ENCODE assay signal across 8 mouse cellular contexts in genomic region chr11:76893570-76893969, GRCm38 (mm10). TPM values are rescaled to one million over a fixed set of nuclear protein-coding genes. Genes with fewer than 3 reads are reported as not detected.
DNase-seq lines count a peak whose midpoint lies in the region; ATAC-seq and TF ChIP-seq lines count a peak whose summit lies in the region.

No protein-coding gene starts in this region.

- peak; percentile 43; the same call in 1 of the 2 replicates for TF ChIP-seq CTCF in lung, embryonic 14.5 days (IDR thresholded peaks at IDR 0.05; ENCODE audit: low read depth)
- no peak for TF ChIP-seq CTCF in thymus, adult 2 months (IDR thresholded peaks at IDR 0.05; ENCODE audit: borderline replicate concordance, control insufficient read depth, extremely low read depth, insufficient read depth, low read length, poor library complexity)

- H3K36me3 ChIP-seq in lung, embryonic 14.5 days (ENCODE audit: insufficient read depth), result no peaks in the 10 kb centered on the region
- H3K36me3 ChIP-seq in thymus, adult 2 months (ENCODE audit: control insufficient read depth, insufficient read depth, low read length), result no peaks in the 10 kb centered on the region

- H3K4me2 ChIP-seq in lung, embryonic 14.5 days, result peak overlapping the region; percentile 31

- no peak overlapping the region for H3K4me3 ChIP-seq in lung, embryonic 14.5 days (ENCODE audit: low read depth, low read length)
- H3K4me3 ChIP-seq in thymus, adult 2 months (ENCODE audit: control insufficient read depth, insufficient read depth, low read length), result no peak overlapping the region

- peak; percentile 57 for DNase-seq in adrenal gland, postnatal 14 days
- DNase-seq in fat pad, adult 2 months (ENCODE audit: extremely low read depth, low read depth, low spot score), result peak; percentile 70
- peak; percentile 58 for DNase-seq in kidney, adult 18-20 months
- peak; percentile 80 for DNase-seq in lung, embryonic 14.5 days
- DNase-seq in cerebellum, adult 9-10 months, result no peak
- no peak for DNase-seq in thymus, adult 2 months
- DNase-seq in gastrocnemius, postnatal 10 days, result no peak

- no peak overlapping the region for H3K9ac ChIP-seq in lung, embryonic 14.5 days

- H3K9me3 ChIP-seq in lung, embryonic 14.5 days (ENCODE audit: low read depth, low read length), result no peaks in the 10 kb centered on the region

- H3K27ac ChIP-seq in lung, embryonic 14.5 days (ENCODE audit: low read depth), result peak overlapping the region; percentile 44
- no peak overlapping the region for H3K27ac ChIP-seq in thymus, adult 2 months (ENCODE audit: control insufficient read depth, insufficient read depth, low read length)

- WGBS in lung, embryonic 14.5 days, result 8% methylated on average over 4 of the region's 4 CpGs
- WGBS in thymus, adult 2 months, result 25% methylated on average over 4 of the region's 4 CpGs

- H3K27me3 ChIP-seq in lung, embryonic 14.5 days (ENCODE audit: insufficient read depth, low read length), result no peaks in the 10 kb centered on the region
- H3K27me3 ChIP-seq in thymus, adult 2 months (ENCODE audit: control insufficient read depth, insufficient read depth, low read length), result no peaks in the 10 kb centered on the region

- peaks cover 25% of the 10 kb centered on the region for H3K4me1 ChIP-seq in lung, embryonic 14.5 days (ENCODE audit: insufficient read depth)
- peaks cover 7% of the 10 kb centered on the region for H3K4me1 ChIP-seq in thymus, adult 2 months (replicated peaks; ENCODE audit: control insufficient read depth, insufficient read depth, low read length)

- peak; percentile 43; the same call in 1 of the 2 replicates for ATAC-seq in lung, embryonic 14.5 days (ENCODE audit: insufficient read depth)
- ATAC-seq in erythroid progenitor cell, adult 5-6 weeks (replicated peaks; ENCODE audit: low FRiP score, poor library complexity, severe bottlenecking), result no peak

- TF ChIP-seq POLR2A in thymus, adult 2 months (IDR thresholded peaks at IDR 0.05; ENCODE audit: control insufficient read depth, extremely low read depth, insufficient read depth, low read length, poor library complexity), result no peak

RNA-seq across cellular contexts. Expression of gene Tmigd1, which starts 8.4 kb away (rescaled TPM):
- 0.78 and 1.3 TPM in 2 replicates for total RNA-seq in adrenal gland, postnatal 14 days (2021)
- 0.13 TPM in 1 of 2 replicates, not detected in the other for polyA plus RNA-seq in lung, embryonic 14.5 days (2014; fragmentation: Nextera tagmentation; extraction: Ambion mirVana)
- polyA plus RNA-seq in thymus, adult 2 months (2012; rRNA removed), result 0.11 and 0.46 TPM in 2 replicates
- not detected in 2 replicates for total RNA-seq in erythroid progenitor cell, adult 5-6 weeks (2015; ENCODE audit: low replicate concordance)
- total RNA-seq in erythroid progenitor cell, adult 5-6 weeks (2017; ENCODE audit: low replicate concordance), result not detected in 2 replicates
- total RNA-seq in gastrocnemius, postnatal 10 days (2021), result under 1 TPM; 0.41 to 0.52 TPM

RNA-seq across cellular contexts. Expression of gene Blmh, which starts 31.0 kb away (rescaled TPM):
- 54.2 and 56.1 TPM in 2 replicates for total RNA-seq in adrenal gland, postnatal 14 days (2021)
- polyA plus RNA-seq in lung, embryonic 14.5 days (2014; fragmentation: Nextera tagmentation; extraction: Ambion mirVana), result 155 and 160 TPM in 2 replicates
- 22.1 and 22.7 TPM in 2 replicates for polyA plus RNA-seq in thymus, adult 2 months (2012; rRNA removed)
- total RNA-seq in erythroid progenitor cell, adult 5-6 weeks (2015; ENCODE audit: low replicate concordance), result 11.2 and 16.8 TPM in 2 replicates
- 30.4 and 38.4 TPM in 2 replicates for total RNA-seq in erythroid progenitor cell, adult 5-6 weeks (2017; ENCODE audit: low replicate concordance)
- 10 to 100 TPM; 59.2 to 63.5 TPM for total RNA-seq in gastrocnemius, postnatal 10 days (2021)

RNA-seq across cellular contexts. Expression of gene Cpd, which starts 46.8 kb away (rescaled TPM):
- 43.5 and 45.8 TPM in 2 replicates for total RNA-seq in adrenal gland, postnatal 14 days (2021)
- polyA plus RNA-seq in lung, embryonic 14.5 days (2014; fragmentation: Nextera tagmentation; extraction: Ambion mirVana), result 33.4 and 37.6 TPM in 2 replicates
- 6.7 and 7.5 TPM in 2 replicates for polyA plus RNA-seq in thymus, adult 2 months (2012; rRNA removed)
- total RNA-seq in erythroid progenitor cell, adult 5-6 weeks (2015; ENCODE audit: low replicate concordance), result 11.7 and 12.6 TPM in 2 replicates
- total RNA-seq in erythroid progenitor cell, adult 5-6 weeks (2017; ENCODE audit: low replicate concordance), result 6.1 and 9.6 TPM in 2 replicates
- 10 to 100 TPM; 53.7 to 59.6 TPM for total RNA-seq in gastrocnemius, postnatal 10 days (2021)

Comparison
In these comparisons a context has a peak if more than half of its experiments do, and no peak if none do; other contexts are left out.
1. DNase-seq: peak in adrenal gland, postnatal 14 days (single experiment), fat pad, adult 2 months (single experiment), kidney, adult 18-20 months (single experiment) and lung, embryonic 14.5 days (single experiment); none in cerebellum, adult 9-10 months (single experiment), thymus, adult 2 months (single experiment) and gastrocnemius, postnatal 10 days (single experiment).